Mouse (Mus musculus) neural tube, embryonic 12.5 days (tissue): Measurements from ENCODE around the gene 4930524B15Rik. TPM values are rescaled to one million over a fixed set of nuclear protein-coding genes. Genes with fewer than 3 reads are reported as not detected.

ENCODE experiments used
- ATAC-seq: fragments of 200-750 bp; cut with Nextera tagmentation; 2 replicates; pipeline ENCODE4 v1.8.0; 2017; ENCODE audit warnings: low read depth, mild to moderate bottlenecking, moderate TSS enrichment, moderate library complexity; ENCODE audit not compliant: low FRiP score
- H3K27ac ChIP-seq: fragments of 300-500 bp; sonication (generic); 2 replicates; pipeline ENCODE4 v1.5.1; 2016
- H3K27me3 ChIP-seq: fragments of 300-500 bp; sonication (generic); replicated peaks from 2 replicates; pipeline ENCODE4 v1.6.1; 2016; ENCODE audit warnings: mild to moderate bottlenecking
- H3K36me3 ChIP-seq: fragments of 300-500 bp; sonication (generic); 2 replicates; pipeline ENCODE4 v1.6.1; 2016; ENCODE audit warnings: mild to moderate bottlenecking
- H3K4me1 ChIP-seq: fragments of 300-500 bp; sonication (generic); 2 replicates; pipeline ENCODE4 v1.6.1; 2016
- H3K4me2 ChIP-seq: fragments of 300-500 bp; sonication (generic); replicated peaks from 2 replicates; pipeline ENCODE4 v1.6.1; 2016; ENCODE audit warnings: mild to moderate bottlenecking
- H3K4me3 ChIP-seq: fragments of 300-500 bp; sonication (generic); 2 replicates; pipeline ENCODE4 v1.5.1; 2016
- H3K9ac ChIP-seq: fragments of 300-500 bp; sonication (generic); 2 replicates; pipeline ENCODE4 v1.6.1; 2016; ENCODE audit warnings: mild to moderate bottlenecking
- H3K9me3 ChIP-seq: fragments of 300-500 bp; sonication (generic); 2 replicates; pipeline ENCODE4 v1.6.1; 2016; ENCODE audit warnings: mild to moderate bottlenecking
- WGBS: fragments of 180-500 bp; shearing (Covaris S2); methylation state at CpG from one replicate; pipeline ENCODE4 v1.1.7; 2016; 5-methylcytosine and 5-hydroxymethylcytosine counted together
- polyA plus RNA-seq: library from polyadenylated mRNA; unstranded; fragments of >200 nt; fragmentation: Nextera tagmentation; extraction: Ambion mirVana; gene quantifications from 2 replicates; pipeline ENCODE4 v1.2.1, GENCODE M21; 2016

Gene 4930524B15Rik
- polyA plus RNA-seq, 1 experiment from 2014 or later: 0.15 TPM

- Histone ChIP-seq H3K36me3 (peaks cover 18% of the 10 kb centered on the region), H3K4me1 (peaks cover 52% of the 10 kb centered on the region), H3K9me3 (no peaks in the 10 kb centered on the region), H3K9ac (no peak overlapping the region), H3K4me2 (no peak overlapping the region), H3K27me3 (no peaks in the 10 kb centered on the region), H3K4me3 (no peak overlapping the region), H3K27ac (peak overlapping the region; percentile 22; the same call in 1 of the 2 replicates)
- peak; percentile 21; the same call in 1 of the 2 replicates for ATAC-seq
- 31% methylated on average over 8 of the region's 8 CpGs for WGBS
These were observed 54.9 kb downstream of the 4930524B15Rik start for GRCm38 (mm10) chr11:32020031-32020965.

GRCm38 (mm10) chr11:32026634-32027033, 61.2 kb downstream of the 4930524B15Rik start:
- Histone ChIP-seq H3K9me3 (no peaks in the 10 kb centered on the region), H3K4me3 (no peak overlapping the region), H3K4me1 (peaks cover 46% of the 10 kb centered on the region), H3K27me3 (no peaks in the 10 kb centered on the region), H3K36me3 (peaks cover 9% of the 10 kb centered on the region; the same call in 1 of the 2 replicates), H3K27ac (no peak overlapping the region), H3K9ac (no peak overlapping the region), H3K4me2 (no peak overlapping the region)
- ATAC-seq: no peak
- 77% methylated on average over 5 of the region's 5 CpGs for WGBS

DNA sequence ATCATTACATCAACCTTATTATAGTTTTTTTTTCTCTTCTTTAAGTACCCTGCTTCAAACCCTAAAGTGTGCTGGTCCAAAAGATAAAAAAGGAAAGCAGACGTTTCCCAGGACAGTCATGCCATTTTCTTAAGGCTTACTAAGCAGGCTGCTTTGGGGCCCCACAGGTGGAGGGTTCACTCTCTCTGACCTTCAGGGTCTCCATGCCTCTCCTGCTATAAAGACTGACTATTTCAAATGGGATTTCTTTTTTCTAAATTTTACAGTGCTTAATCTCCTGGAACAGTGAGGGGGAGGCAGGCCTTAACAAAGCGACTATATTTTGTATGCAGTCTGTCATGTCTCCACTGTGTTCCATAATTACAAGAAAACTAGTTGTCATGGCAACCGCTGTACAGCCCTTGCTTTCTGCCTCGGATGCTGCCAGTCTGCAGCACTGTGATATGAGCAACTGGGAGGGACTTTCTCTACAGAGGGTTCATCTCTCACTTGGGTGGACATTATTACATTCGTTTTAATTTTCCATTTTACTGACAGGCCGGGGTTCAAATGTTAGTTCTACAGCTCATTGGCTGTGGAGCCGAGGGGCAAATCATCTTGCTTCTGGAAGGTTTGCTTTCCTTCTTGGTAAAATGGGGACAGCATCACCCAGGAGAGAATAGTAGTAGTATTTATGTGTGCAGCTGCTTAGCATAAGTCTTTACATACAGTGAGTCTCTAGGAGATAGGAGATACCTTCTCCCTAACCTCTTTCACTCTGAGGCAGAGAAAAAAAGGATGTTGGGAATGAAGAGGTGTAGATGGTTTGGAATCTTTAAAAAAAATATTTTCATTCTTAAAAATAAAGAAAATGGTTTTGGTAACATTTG, 62.3 kb downstream of the 4930524B15Rik start:
- Histone ChIP-seq H3K27me3 (no peaks in the 10 kb centered on the region), H3K4me2 (peak overlapping the region; percentile 14; the same call in 1 of the 2 replicates), H3K27ac (no peak overlapping the region), H3K36me3 (peaks cover 7% of the 10 kb centered on the region; the same call in 1 of the 2 replicates), H3K9ac (no peak overlapping the region), H3K9me3 (no peaks in the 10 kb centered on the region), H3K4me1 (peaks cover 46% of the 10 kb centered on the region), H3K4me3 (no peak overlapping the region)
- 42% methylated on average over 7 of the region's 7 CpGs for WGBS
- peak; percentile 66 for ATAC-seq

- Histone ChIP-seq H3K4me3 (no peak overlapping the region), H3K9ac (no peak overlapping the region), H3K4me1 (peaks cover 46% of the 10 kb centered on the region), H3K27me3 (no peaks in the 10 kb centered on the region), H3K9me3 (no peaks in the 10 kb centered on the region), H3K4me2 (no peak overlapping the region), H3K27ac (no peak overlapping the region), H3K36me3 (peaks cover 6% of the 10 kb centered on the region; the same call in 1 of the 2 replicates)
- 93% methylated on average over 3 of the region's 3 CpGs for WGBS
- ATAC-seq: no peak
These were observed 63.2 kb downstream of the 4930524B15Rik start for GRCm38 (mm10) chr11:32028605-32029004.

Other genes with a start within 250 kb of the 4930524B15Rik start
- 14.4 and 18.4 TPM in 2 replicates for gene Cpeb4, start 93.4 kb upstream of the 4930524B15Rik start, polyA plus RNA-seq
- gene Nsg2, start 34.9 kb downstream of the 4930524B15Rik start, polyA plus RNA-seq: 212 and 216 TPM in 2 replicates
- gene Il9r, start 234.7 kb downstream of the 4930524B15Rik start, polyA plus RNA-seq: 0.08 TPM in 1 of 2 replicates, not detected in the other
- gene Snrnp25, start 239.8 kb downstream of the 4930524B15Rik start, polyA plus RNA-seq: 52.8 and 59.3 TPM in 2 replicates